Mouse (Mus musculus): ENCODE data around the gene Rbfox3. TPM values are rescaled to one million over a fixed set of nuclear protein-coding genes. Genes with fewer than 3 reads are reported as not detected.

Rbfox3 gene
- total RNA-seq, 2 experiments from 2014 or later: 0.26 to 0.63 TPM

DNA sequence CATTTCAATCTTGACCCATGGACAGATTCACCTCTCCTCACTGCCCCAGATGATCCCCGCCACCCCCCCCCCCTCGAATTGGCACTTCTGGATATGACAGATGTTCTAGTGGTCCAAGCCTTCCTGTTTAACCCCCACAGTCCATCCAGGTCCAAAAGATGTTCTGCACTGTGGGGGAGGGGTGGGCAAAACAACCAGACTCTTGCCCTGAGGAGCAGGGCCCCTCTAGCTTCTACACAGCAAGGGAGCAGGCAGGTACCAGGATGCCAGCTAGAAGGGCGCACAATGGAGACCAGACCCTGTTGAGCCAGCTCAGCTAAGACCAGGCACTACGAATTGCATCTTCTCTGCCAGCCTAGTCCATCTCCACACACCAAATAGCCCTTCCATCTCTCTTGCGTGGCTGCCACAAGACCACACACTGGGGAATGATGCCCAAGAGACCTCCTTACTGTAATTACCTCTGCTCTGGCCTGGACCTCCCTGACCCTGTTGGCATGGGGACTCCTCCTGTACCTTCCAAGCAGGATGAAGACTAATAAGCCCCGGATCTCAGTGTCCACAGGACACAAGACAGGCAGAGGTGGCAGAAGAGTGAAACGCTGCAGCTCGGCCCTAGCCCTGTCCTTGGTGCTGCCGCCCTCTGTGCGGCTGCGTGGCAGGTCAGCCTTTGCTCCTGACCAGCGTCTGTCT, 5.1 kb downstream of the Rbfox3 start:
- no peak for DNase-seq

GRCm38 (mm10) chr11:118905656-118906055, 5.7 kb downstream of the Rbfox3 start:
- no peak for DNase-seq

DNA sequence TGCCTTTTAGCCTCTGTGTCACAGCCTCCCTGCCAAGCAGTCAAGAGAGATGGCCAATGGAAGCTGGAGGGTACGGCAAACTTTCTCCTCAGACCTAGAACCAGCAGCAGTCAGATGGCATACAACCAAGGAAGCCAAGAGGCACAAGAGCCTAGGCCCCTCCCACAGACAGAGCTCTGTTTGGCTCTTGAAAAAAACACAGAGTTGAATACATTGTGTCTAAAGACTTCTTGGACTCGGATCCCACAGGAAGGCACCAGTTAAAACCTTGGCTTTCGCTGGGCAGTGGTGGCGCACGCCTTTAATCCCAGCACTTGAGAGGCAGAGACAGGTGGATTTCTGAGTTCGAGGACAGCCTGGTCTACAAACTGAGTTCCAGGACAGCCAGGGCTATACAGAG, 7.1 kb downstream of the Rbfox3 start:
- DNase-seq: no peak

DNA sequence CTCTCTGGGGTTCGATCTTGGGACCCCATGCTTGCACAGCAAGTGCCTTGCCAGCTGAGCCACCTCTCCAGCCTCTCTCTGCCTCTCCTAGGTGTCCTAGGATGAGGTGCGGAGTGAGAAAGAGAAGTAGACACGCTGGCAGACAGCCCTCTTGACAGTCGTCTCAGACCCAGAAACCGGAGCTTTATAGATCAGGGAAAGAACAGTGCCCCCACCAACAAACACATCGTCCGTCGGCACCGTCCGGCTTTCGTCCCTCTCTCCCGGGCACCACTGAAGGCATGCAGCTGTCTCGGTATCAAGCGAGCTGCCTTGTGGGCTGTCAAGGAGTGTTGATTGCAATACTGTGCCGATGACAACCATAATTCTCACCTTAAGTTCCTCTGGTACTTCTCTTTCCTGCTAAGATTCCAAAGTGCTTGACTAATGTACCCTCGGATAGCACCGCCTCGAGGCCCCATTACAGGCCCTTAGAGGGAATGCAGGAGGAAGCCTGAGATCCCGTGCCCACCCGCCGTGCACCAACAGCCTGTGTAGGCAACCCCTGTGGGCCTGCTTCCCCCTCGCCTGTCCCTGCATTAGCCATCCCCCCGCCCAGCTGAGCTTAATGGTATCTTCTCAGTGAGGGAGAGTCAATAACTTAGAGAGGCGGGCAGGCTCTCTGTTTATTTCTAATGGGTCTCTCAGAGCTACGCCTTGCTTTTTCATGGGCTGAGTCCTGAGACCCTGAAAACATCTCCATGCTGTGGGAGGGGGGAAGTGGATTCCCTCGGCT, 11.4 kb downstream of the Rbfox3 start:
- DNase-seq: no peak

DNA sequence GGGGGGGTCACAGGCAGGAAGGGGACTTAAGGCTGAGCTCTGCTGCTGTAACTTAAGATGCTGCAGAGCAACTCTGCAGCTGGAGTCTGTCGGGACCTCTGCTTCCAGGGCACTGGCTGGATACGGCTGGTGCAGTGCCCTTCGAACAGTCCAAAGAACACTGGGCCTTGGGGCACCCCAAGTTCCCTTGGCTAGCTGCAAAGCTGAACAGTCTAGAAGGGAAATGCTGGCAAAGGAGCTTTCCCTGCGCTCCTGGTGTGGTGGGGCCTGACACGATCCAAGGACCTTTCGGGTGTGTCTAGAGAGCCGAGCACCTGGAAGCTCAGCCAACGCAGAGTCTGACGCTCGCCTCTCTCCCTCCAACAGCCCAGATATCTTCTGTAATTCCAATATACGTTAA, 12.8 kb downstream of the Rbfox3 start:
- DNase-seq: no peak

DNA sequence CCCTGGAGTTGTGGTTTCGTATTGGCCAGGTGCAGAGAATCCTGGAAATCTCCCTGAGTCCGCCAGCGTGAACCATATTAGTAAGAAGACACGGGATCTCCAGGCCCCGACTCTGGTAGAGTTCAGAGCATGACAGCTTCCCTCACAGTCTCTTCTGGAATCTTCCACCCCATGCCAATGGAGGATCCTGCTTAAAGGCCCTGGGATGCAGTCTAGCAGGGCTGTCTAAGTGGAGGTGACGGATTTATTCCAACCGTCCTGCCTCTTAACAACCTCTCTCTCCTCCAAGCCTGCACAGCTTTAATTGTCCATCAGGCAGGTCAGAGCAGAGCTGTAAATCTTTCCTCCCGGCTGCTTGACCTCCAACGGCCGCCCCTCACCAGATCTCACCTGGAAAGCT, 13.2 kb downstream of the Rbfox3 start:
- no peak for DNase-seq

DNA sequence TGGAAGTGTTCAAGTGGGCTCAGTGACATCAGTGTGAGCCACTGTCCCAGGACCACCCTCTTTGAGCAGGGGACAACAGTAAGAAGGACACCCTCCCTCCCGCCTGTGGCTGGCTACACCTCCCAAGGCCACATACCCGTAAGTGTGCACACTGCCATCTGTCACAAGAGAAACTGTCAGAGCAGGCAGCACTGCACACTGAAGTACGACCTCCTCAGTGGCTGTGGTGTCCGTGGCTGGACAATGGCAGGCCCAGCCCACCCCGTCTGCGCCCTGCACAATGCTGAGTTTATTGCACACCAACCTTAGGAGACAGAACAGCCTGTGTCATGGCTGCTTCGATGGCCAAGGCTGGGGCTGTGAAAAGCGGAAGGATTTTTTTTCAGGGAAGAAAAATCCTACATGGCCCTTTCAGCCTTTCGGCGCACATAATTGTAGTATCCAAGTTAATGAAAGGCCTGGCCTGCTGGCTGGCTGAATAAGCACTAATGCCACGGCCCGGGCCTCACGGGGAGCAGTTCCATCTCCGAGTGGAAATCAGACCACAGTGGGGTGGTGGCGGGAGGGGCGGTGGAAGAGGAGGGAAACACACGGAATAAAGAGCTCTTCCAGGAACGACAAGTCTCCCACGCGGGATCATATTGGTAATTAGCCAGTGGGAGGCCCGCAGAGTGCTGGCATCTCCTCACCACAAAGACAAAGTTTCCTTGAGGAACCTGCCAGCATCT, 14.1 kb downstream of the Rbfox3 start:
- DNase-seq: no peak

DNA sequence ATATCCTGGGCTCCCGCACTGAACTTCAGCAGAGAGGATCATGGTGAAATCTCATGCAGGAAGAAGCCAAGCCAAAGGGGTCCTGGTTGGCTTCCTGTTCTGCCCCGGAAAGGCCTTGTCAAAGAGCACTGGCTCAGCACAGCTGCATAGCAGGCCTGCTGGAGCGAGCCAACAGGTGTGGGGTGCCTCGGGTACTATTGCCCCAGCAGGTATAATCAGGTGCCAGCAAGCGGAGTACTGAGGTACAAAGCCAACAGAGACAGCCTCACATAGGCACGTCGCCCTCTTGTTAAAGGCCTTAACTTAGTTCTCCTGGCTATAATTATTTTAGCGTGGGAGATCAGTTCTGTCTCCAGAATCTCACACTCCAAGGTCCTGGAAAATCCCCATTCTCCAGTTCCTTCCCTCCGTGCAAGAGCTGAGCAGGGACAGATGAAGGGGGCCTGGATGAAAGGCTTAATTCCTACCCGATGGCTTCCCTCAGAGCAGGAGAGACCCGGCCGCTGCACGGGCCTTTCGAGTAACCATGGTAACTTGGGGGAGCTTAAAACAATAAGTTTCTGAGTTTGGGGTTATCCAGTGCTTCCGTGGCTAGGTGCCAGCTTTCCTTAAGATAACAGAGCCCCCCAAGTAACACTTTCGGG, 15.2 kb downstream of the Rbfox3 start:
- no peak for DNase-seq

- DNase-seq: no peak
Measured at GRCm38 (mm10) chr11:118894835-118895234, 16.6 kb downstream of the Rbfox3 start.

- DNase-seq: no peak
Measured at GRCm38 (mm10) chr11:118894196-118894595, 17.2 kb downstream of the Rbfox3 start.

DNA sequence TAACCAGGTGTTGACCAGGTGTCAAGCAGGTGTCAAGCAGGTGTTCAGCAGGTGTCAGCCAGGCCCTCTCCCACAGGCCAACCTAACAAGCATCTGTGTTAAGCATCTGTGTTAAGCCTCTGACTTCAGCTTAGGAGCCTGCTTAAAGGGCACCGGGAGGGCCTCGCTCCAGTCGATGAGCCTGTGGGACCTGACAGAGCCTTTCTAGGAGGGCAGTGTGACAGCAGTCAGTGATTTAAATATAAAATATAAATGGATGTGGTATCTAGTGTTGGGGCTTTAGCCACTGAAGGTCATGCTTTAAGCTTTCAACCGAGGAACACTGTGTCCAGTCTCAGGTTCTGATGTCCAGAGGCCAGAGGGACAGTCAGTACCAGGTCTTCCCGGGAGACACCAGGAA, 18.5 kb downstream of the Rbfox3 start:
- DNase-seq: no peak

GRCm38 (mm10) chr11:118891516-118891915, 19.9 kb downstream of the Rbfox3 start:
- no peak for DNase-seq

- DNase-seq: no peak
Measured at GRCm38 (mm10) chr11:118890992-118891398, 20.4 kb downstream of the Rbfox3 start.

DNA sequence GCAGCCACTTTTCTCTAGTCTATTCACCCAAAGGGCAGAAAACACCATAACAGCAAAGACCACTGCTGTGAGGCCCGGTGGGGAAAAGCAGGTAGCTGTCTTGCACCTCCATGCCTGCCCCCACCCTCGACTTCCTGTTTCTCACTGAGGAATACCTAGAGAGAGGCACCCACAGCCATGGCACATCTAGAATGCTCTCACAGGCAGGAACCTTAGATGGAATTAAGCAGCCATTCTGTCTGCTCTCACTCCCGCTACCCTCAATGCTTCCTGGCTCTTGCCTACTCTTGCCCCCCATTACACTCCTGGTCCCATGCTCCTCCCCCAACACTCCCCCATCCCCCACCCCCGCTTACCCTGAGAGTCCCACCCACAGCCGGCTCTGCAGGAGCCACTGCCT, 20.9 kb downstream of the Rbfox3 start:
- no peak for DNase-seq

DNA sequence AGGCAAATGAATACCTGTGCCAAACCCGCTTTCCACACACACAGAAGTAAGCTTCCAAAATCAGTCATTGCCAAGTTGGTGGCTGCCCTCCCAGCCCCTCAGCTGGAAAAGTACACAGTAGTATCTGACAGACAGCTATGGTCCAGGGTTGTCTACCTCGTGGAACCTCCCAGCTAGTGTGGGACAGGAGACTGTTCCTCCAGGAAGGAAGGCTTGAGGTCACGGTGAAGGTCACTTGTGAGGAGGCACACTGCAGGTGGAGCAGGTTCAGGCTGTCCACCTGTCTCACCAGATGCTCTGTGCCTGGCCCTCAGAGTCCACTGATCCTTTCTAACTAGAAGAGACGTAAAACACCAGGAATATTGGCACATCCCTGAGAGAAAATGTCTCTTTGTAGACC, 21.9 kb downstream of the Rbfox3 start:
- DNase-seq: no peak

DNA sequence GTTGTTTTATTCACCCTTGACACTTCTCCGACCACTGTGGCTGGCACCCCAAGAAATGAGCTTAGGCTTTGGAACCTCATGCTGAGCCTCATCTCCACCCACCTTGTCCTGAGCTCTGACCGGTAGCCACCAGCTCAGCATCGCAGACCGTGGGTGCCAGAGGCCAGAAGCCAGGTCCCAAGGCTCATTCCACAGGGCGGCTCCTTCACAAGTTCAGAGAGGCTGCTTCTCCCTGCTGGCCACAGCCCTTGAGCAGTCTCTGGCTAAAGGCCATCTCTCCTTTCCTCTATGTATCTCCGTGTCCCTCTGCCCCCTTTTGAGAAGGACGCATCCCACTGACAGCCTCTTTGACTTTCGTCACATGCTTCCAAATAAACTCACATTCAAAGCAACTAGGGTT, 23.0 kb downstream of the Rbfox3 start:
- no peak for DNase-seq

DNA sequence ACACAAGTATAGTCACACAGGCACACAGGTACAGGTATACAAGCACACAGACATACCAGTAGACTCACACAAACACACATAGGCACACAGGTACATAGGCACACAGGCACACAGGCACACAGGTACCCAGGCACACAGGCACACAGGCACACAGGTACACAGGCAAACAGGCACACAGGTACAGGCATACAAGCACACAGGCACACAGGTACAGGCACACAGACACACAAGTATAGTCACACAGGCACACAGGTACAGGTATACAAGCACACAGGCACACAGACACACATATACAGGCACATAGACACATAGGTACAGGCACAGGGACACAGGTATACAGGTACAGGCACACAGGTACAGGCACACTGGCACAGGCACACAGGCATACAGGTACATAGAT, 24.2 kb downstream of the Rbfox3 start:
- no peak for DNase-seq

DNA sequence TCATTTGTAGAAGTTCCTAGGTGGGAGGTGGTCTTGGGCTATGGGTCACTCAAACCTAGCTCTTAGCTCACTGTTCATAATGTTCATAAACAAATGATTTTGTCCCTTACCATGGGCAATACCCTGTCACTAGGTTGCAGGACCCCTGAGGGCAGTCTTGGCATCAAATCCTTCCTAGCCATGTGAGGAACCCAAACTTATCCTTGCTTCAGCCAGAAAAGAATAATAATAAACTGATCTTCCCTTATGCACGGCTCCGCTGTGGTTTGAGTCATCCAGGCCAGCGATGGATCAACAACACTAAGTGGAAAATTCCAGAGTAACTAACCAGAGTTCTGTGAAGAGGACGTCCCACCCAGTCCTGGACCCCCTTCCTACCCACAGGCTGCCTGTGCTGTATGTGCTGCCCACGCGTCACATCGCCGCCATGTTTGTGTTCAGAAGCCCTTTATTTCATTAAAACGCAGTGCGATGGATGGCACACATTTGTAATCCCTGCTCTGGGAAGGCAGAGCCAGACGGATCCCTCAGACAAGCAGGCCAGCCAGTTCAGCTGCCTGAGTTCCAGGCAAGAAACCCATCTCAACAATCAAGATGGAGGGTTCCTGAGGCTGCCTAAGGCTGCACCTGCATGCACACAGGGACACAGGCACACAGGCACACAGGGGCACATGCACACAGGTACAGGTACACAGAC, 25.0 kb downstream of the Rbfox3 start:
- DNase-seq: no peak

- DNase-seq: no peak
Measured at GRCm38 (mm10) chr11:118885604-118886003, 25.8 kb downstream of the Rbfox3 start.

DNA sequence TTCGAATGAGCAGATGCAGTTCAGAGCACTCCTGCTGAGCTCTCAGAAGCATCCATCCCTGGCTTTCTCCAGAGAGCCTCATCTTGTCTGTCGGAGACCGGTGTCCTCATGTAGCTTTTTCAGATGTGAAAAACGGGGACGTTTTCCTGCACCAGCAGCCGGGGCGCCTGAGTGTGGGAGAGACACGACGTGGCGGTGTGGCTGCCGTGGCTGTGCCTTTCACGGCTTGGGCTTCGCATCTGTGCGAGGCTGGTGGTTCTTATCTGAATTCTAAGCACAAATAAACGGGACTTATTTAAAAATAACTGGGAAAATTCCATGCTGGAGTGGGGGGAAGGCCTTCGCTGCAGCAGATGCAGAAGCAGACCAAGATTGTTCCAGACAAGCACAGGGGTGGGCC, 26.3 kb downstream of the Rbfox3 start:
- no peak for DNase-seq

DNA sequence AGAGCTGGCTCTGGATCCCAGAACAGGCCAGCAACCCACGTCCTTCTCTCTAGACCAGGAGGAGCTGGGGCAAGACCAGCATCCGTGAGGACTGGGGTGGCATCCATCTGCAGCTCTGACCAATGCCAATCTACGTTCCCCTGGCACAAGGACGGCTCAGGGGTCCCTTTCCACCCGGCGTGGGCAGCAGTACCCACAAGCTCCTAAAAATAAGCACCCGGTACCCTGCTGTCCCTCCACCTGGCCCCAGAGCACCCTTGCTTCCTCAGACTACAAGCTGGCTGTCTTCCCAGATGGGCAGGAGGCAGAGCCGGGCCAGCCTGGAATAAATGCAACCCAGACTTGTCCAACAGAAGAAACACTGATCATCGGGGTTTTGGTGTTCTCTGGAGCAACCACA, 28.3 kb downstream of the Rbfox3 start:
- DNase-seq: no peak
